Mouse (Mus musculus): ENCODE data around the gene Foxb2.

DNA sequence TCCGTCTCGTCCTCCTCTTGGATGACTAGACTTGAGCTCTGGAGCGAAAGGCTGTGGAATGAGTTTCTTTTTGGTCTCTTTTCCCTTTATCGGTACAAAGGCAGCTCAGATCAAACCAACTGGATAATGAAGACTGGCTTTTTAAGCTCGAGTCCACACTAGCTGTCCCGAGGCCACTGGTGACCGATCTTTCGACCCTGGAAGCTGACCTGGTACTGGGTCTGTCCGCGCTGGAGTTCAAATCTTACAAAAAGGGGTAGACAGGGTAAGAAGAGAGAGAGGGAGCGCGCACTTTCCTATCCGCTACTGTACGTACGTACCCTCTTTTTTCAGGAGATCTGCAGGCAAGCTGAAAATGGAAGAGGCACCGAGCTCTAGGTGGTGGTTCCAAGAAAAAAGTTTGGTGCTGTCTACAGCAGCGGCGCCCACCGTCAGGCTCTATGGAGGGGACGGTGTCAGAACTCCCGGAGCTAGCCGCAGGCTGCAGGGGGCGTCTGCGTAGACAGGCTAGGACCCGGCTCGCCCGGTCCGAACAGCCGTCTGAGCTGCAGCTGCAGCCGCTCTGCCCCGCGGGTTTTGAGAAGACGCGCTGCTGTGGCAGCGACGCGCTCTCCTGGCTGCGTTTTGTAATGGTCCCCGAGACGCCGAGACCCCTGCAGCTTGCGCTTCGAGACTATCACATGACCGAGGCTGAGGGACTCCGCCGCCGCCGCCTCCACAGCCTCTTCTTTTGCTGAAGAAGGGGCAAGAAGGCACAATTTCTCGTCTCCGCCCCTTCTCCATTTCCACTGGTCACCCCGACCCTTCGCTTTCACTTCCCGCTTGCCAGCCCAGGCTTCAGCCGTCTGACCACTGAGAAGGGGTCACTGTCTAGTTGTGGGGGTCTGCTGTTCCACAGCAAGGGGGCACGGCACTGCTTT is 597 bp upstream of the Foxb2 start:
- no peak for TF ChIP-seq TAL1 (IDR thresholded peaks at IDR 0.05; ENCODE audit: low read length)
- no peak for TF ChIP-seq GATA1 (IDR thresholded peaks at IDR 0.05; ENCODE audit: low read length)

Measured in erythroblast, embryonic 14.5 days (primary cell).